Mouse (Mus musculus): ENCODE measurements at regions not wholly inside any gene's neighbourhood (a gene's known extent, or its start where the extent isn't known, plus 50 kb on each side); places are given as distances from the start of the nearest gene placed in this dataset.
A peak's percentile ranks its signal among the peaks of the same experiment; 100 is the strongest.

- 89% methylated on average over 4 of the region's 4 CpGs for WGBS
- ATAC-seq (replicated peaks; ENCODE audit: low FRiP score, low TSS enrichment, low read depth), result no peak
- H3K9ac ChIP-seq (ENCODE audit: low read length), result no peak overlapping the region
Measured at GRCm38 (mm10) chr6:143404521-143404920, 237.5 kb downstream of the Etnk1 start.

GRCm38 (mm10) chr6:143412056-143412455 lies 245.0 kb downstream of the Etnk1 start:
- no peaks in the 10 kb centered on the region for H3K9me3 ChIP-seq (ENCODE audit: control insufficient read depth, low read length)
- DNase-seq (ENCODE audit: low spot score) (peak; percentile 9), ATAC-seq (replicated peaks; ENCODE audit: low FRiP score, low TSS enrichment, low read depth) (no peak)
- no peak overlapping the region for H3K27ac ChIP-seq (ENCODE audit: low read depth)
- H3K9ac ChIP-seq (ENCODE audit: low read length), result no peak overlapping the region
- H3K4me1 ChIP-seq (replicated peaks; ENCODE audit: control insufficient read depth, insufficient read depth, low read length), result no peaks in the 10 kb centered on the region
- H3K4me2 ChIP-seq (ENCODE audit: low read length), result no peak overlapping the region
- 88% methylated on average over 5 of the region's 5 CpGs for WGBS
- no peaks in the 10 kb centered on the region for H3K36me3 ChIP-seq (ENCODE audit: control insufficient read depth, insufficient read depth, low read length)
- no peaks in the 10 kb centered on the region for H3K27me3 ChIP-seq (replicated peaks; ENCODE audit: control insufficient read depth, insufficient read depth, low read length)
- H3K4me3 ChIP-seq (ENCODE audit: low read depth, low read length), result no peak overlapping the region

More at GRCm38 (mm10) chr6:143404521-143404920, 237.5 kb downstream of the Etnk1 start:
- Histone ChIP-seq H3K36me3 (ENCODE audit: control insufficient read depth, insufficient read depth, low read length) (no peaks in the 10 kb centered on the region), H3K9me3 (ENCODE audit: control insufficient read depth, low read length) (no peaks in the 10 kb centered on the region), H3K4me1 (replicated peaks; ENCODE audit: control insufficient read depth, insufficient read depth, low read length) (no peaks in the 10 kb centered on the region), H3K27me3 (replicated peaks; ENCODE audit: control insufficient read depth, insufficient read depth, low read length) (no peaks in the 10 kb centered on the region), H3K27ac (ENCODE audit: low read depth) (no peak overlapping the region), H3K4me3 (ENCODE audit: low read depth, low read length) (no peak overlapping the region), H3K4me2 (ENCODE audit: low read length) (no peak overlapping the region)
- DNase-seq (ENCODE audit: low spot score), result no peak

GRCm38 (mm10) chr6:143412721-143413120 lies 245.7 kb downstream of the Etnk1 start:
- no peak overlapping the region for H3K9ac ChIP-seq (ENCODE audit: low read length)
- DNase-seq (ENCODE audit: low spot score) (peak; percentile 21), ATAC-seq (replicated peaks; ENCODE audit: low FRiP score, low TSS enrichment, low read depth) (no peak)
- no peak overlapping the region for H3K4me3 ChIP-seq (ENCODE audit: low read depth, low read length)
- H3K4me1 ChIP-seq (replicated peaks; ENCODE audit: control insufficient read depth, insufficient read depth, low read length), result no peaks in the 10 kb centered on the region
- 85% methylated on average over 6 of the region's 6 CpGs for WGBS
- H3K27ac ChIP-seq (ENCODE audit: low read depth), result no peak overlapping the region
- H3K4me2 ChIP-seq (ENCODE audit: low read length), result no peak overlapping the region
- H3K9me3 ChIP-seq (ENCODE audit: control insufficient read depth, low read length), result no peaks in the 10 kb centered on the region
- no peaks in the 10 kb centered on the region for H3K36me3 ChIP-seq (ENCODE audit: control insufficient read depth, insufficient read depth, low read length)
- H3K27me3 ChIP-seq (replicated peaks; ENCODE audit: control insufficient read depth, insufficient read depth, low read length), result no peaks in the 10 kb centered on the region

- 85% methylated on average over 27 of the region's 27 CpGs for WGBS
Measured at GRCm38 (mm10) chr6:143414590-143415382, 247.8 kb downstream of the Etnk1 start.

GRCm38 (mm10) chr6:143415383-143415778 lies 248.4 kb downstream of the Etnk1 start:
- Histone ChIP-seq H3K4me3 (ENCODE audit: low read depth, low read length) (no peak overlapping the region), H3K27ac (ENCODE audit: low read depth) (no peak overlapping the region), H3K27me3 (replicated peaks; ENCODE audit: control insufficient read depth, insufficient read depth, low read length) (no peaks in the 10 kb centered on the region), H3K36me3 (ENCODE audit: control insufficient read depth, insufficient read depth, low read length) (no peaks in the 10 kb centered on the region), H3K4me1 (replicated peaks; ENCODE audit: control insufficient read depth, insufficient read depth, low read length) (no peaks in the 10 kb centered on the region), H3K9ac (ENCODE audit: low read length) (no peak overlapping the region), H3K4me2 (ENCODE audit: low read length) (no peak overlapping the region), H3K9me3 (ENCODE audit: control insufficient read depth, low read length) (no peaks in the 10 kb centered on the region)
- 84% methylated on average over 12 of the region's 12 CpGs for WGBS
- ATAC-seq (replicated peaks; ENCODE audit: low FRiP score, low TSS enrichment, low read depth) (no peak), DNase-seq (ENCODE audit: low spot score) (peak; percentile 6)

More at GRCm38 (mm10) chr6:143414590-143415382, 247.8 kb downstream of the Etnk1 start:
- ATAC-seq (replicated peaks; ENCODE audit: low FRiP score, low TSS enrichment, low read depth) (no peak), DNase-seq (ENCODE audit: low spot score) (peak; percentile 36)
- Histone ChIP-seq H3K27ac (ENCODE audit: low read depth) (no peak overlapping the region), H3K27me3 (replicated peaks; ENCODE audit: control insufficient read depth, insufficient read depth, low read length) (no peaks in the 10 kb centered on the region), H3K4me1 (replicated peaks; ENCODE audit: control insufficient read depth, insufficient read depth, low read length) (no peaks in the 10 kb centered on the region), H3K36me3 (ENCODE audit: control insufficient read depth, insufficient read depth, low read length) (no peaks in the 10 kb centered on the region), H3K9me3 (ENCODE audit: control insufficient read depth, low read length) (no peaks in the 10 kb centered on the region), H3K4me3 (ENCODE audit: low read depth, low read length) (no peak overlapping the region), H3K4me2 (ENCODE audit: low read length) (no peak overlapping the region), H3K9ac (ENCODE audit: low read length) (no peak overlapping the region)

- Histone ChIP-seq H3K4me3 (ENCODE audit: low read depth, low read length) (no peak overlapping the region), H3K4me1 (replicated peaks; ENCODE audit: control insufficient read depth, insufficient read depth, low read length) (no peaks in the 10 kb centered on the region), H3K9me3 (ENCODE audit: control insufficient read depth, low read length) (no peaks in the 10 kb centered on the region), H3K9ac (ENCODE audit: low read length) (no peak overlapping the region), H3K27ac (ENCODE audit: low read depth) (no peak overlapping the region), H3K36me3 (ENCODE audit: control insufficient read depth, insufficient read depth, low read length) (no peaks in the 10 kb centered on the region), H3K4me2 (ENCODE audit: low read length) (no peak overlapping the region), H3K27me3 (replicated peaks; ENCODE audit: control insufficient read depth, insufficient read depth, low read length) (no peaks in the 10 kb centered on the region)
- WGBS, result 88% methylated on average over 7 of the region's 7 CpGs
- DNase-seq (ENCODE audit: low spot score) (peak; percentile 13), ATAC-seq (replicated peaks; ENCODE audit: low FRiP score, low TSS enrichment, low read depth) (no peak)
Measured at GRCm38 (mm10) chr6:143419872-143420271, 252.9 kb downstream of the Etnk1 start.

GRCm38 (mm10) chr6:143423026-143423425 lies 256.0 kb downstream of the Etnk1 start:
- H3K4me3 ChIP-seq (ENCODE audit: low read depth, low read length), result no peak overlapping the region
- H3K36me3 ChIP-seq (ENCODE audit: control insufficient read depth, insufficient read depth, low read length), result no peaks in the 10 kb centered on the region
- 90% methylated on average over 14 of the region's 14 CpGs for WGBS
- H3K4me2 ChIP-seq (ENCODE audit: low read length), result no peak overlapping the region
- no peaks in the 10 kb centered on the region for H3K9me3 ChIP-seq (ENCODE audit: control insufficient read depth, low read length)
- no peak overlapping the region for H3K9ac ChIP-seq (ENCODE audit: low read length)
- H3K27me3 ChIP-seq (replicated peaks; ENCODE audit: control insufficient read depth, insufficient read depth, low read length), result no peaks in the 10 kb centered on the region
- H3K27ac ChIP-seq (ENCODE audit: low read depth), result no peak overlapping the region
- ATAC-seq (replicated peaks; ENCODE audit: low FRiP score, low TSS enrichment, low read depth) (no peak), DNase-seq (ENCODE audit: low spot score) (peak; percentile 27)
- no peaks in the 10 kb centered on the region; the same call in 1 of the 2 replicates for H3K4me1 ChIP-seq (replicated peaks; ENCODE audit: control insufficient read depth, insufficient read depth, low read length)

- H3K4me3 ChIP-seq (ENCODE audit: low read depth, low read length), result no peak overlapping the region
- H3K4me1 ChIP-seq (replicated peaks; ENCODE audit: control insufficient read depth, insufficient read depth, low read length), result no peaks in the 10 kb centered on the region; the same call in 1 of the 2 replicates
- WGBS, result 18% methylated on average over 17 of the region's 17 CpGs
- no peaks in the 10 kb centered on the region for H3K9me3 ChIP-seq (ENCODE audit: control insufficient read depth, low read length)
- no peak overlapping the region for H3K27ac ChIP-seq (ENCODE audit: low read depth)
- no peak overlapping the region for H3K9ac ChIP-seq (ENCODE audit: low read length)
- DNase-seq (ENCODE audit: low spot score) (peak; percentile 51), ATAC-seq (replicated peaks; ENCODE audit: low FRiP score, low TSS enrichment, low read depth) (no peak)
- no peaks in the 10 kb centered on the region for H3K27me3 ChIP-seq (replicated peaks; ENCODE audit: control insufficient read depth, insufficient read depth, low read length)
- H3K36me3 ChIP-seq (ENCODE audit: control insufficient read depth, insufficient read depth, low read length), result no peaks in the 10 kb centered on the region
- peak overlapping the region; percentile 43 for H3K4me2 ChIP-seq (ENCODE audit: low read length)
Measured at GRCm38 (mm10) chr6:143425182-143425829, 258.3 kb downstream of the Etnk1 start.

Measured in intestine, embryonic 14.5 days (tissue).